Mouse (Mus musculus): ENCODE measurements around the gene Gli2. TPM values are rescaled to one million over a fixed set of nuclear protein-coding genes. Genes with fewer than 3 reads are reported as not detected.

Gli2 gene
- not detected for polyA plus RNA-seq (2017; shearing (Covaris generic))

DNA sequence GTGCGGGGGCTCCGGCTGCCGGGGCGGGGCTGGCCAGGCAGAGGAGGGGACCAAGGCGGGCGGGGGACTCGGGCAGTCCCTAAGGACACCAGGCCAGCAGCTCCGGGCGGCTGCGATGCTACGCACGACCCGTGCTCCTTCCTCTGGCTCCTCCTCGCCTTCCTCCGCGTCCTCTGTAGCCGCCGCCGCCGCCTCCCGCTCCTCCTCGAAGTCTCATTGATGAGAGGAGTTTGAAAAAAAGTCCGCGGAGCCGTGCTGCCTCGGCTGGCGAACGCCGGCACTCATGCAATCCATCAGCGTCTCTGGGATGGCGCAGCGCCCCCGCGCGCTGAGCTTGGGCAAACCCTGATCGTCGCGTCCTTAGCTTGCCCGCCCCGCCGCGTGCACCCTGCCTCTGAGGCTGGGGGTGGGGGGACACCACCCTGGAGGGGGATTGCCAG lies at the start of gene Gli2:
Gli2 (minus strand) TSS at position 218 of the 440 bp plus-strand sequence.

